Mouse (Mus musculus) liver, embryonic 14.5 days (tissue): ENCODE results near the gene Cfap36.

Experiments used
- CTCF ChIP-seq: IDR thresholded peaks from 2 replicates; pipeline ENCODE4 v1.5.1; 2016; ENCODE audit warnings: antibody characterized with exemption, low read depth, control low read depth
- EP300 ChIP-seq: IDR thresholded peaks from 2 replicates; pipeline ENCODE4 v1.6.1; 2016; ENCODE audit warnings: antibody characterized with exemption, low read depth

DNA sequence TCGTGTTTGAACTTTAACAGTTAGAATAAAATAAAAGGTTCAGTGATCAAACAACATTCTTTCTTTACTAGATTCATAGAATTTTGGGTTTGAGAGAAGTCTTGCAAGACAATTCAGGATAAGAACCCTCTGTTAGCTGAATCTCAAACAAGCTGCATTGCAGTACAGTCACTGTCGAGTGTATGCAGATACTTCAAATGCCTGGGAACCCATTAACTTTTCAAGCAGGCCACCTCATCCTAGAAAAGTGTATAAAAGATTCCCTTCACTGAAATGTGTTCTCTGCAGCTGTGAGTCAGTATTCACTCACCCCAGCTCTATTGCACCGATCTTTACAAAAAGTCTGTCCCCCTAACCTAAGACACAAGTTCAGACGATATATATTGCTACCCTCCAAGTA, 1.2 kb downstream of the Cfap36 start:
- no peak for TF ChIP-seq CTCF
- TF ChIP-seq EP300: no peak
